Mouse (Mus musculus) embryonic facial prominence, embryonic 11.5 days (tissue): ENCODE data around the gene Isca1. TPM values are rescaled to one million over a fixed set of nuclear protein-coding genes. Genes with fewer than 3 reads are reported as not detected.
A peak's percentile ranks its signal among the peaks of the same experiment; 100 is the strongest.
"Not testable (repeated sequence)": the region's sequence is repeated elsewhere in the genome, so short reads cannot be mapped to it uniquely, and the experiment has no call there.

Experiments
- ATAC-seq: fragments of 200-750 bp; cut with Nextera tagmentation; replicated peaks from 2 replicates; pipeline ENCODE4 v1.8.0; 2017; ENCODE audit warnings: low read depth; ENCODE audit not compliant: insufficient number of reproducible peaks, low FRiP score, low TSS enrichment
- DNase-seq: peaks from one replicate; pipeline ENCODE4 v3.0.0-alpha.2; 2015; ENCODE audit warnings: low spot score
- H3K27ac ChIP-seq: fragments of 300-500 bp; sonication (generic); replicated peaks from 2 replicates; pipeline ENCODE4 v1.5.1; 2014; ENCODE audit warnings: mild to moderate bottlenecking, low read depth, low read length, control low read depth
- H3K27me3 ChIP-seq: fragments of 300-500 bp; sonication (generic); 2 replicates; pipeline ENCODE4 v1.6.1; 2014; ENCODE audit warnings: mild to moderate bottlenecking, low read length, moderate library complexity, mixed read lengths; ENCODE audit not compliant: control insufficient read depth, insufficient read depth
- H3K36me3 ChIP-seq: fragments of 300-500 bp; sonication (generic); replicated peaks from 2 replicates; pipeline ENCODE4 v1.6.1; 2014; ENCODE audit warnings: low read depth, mild to moderate bottlenecking, low read length, moderate library complexity, mixed read lengths; ENCODE audit not compliant: control insufficient read depth, insufficient read depth
- H3K4me1 ChIP-seq: fragments of 300-500 bp; sonication (generic); 2 replicates; pipeline ENCODE4 v1.6.1; 2014; ENCODE audit warnings: low read length, mixed read lengths; ENCODE audit not compliant: control insufficient read depth, insufficient read depth
- H3K4me2 ChIP-seq: fragments of 300-500 bp; sonication (generic); 2 replicates; pipeline ENCODE4 v1.6.1; 2014; ENCODE audit warnings: low read depth, mild to moderate bottlenecking, control low read depth, low read length, moderate library complexity
- H3K4me3 ChIP-seq: fragments of 300-500 bp; sonication (generic); 2 replicates; pipeline ENCODE4 v1.5.1; 2014; ENCODE audit warnings: low read depth, low read length, control low read depth
- H3K9ac ChIP-seq: fragments of 300-500 bp; sonication (generic); replicated peaks from 2 replicates; pipeline ENCODE4 v1.6.1; 2014; ENCODE audit warnings: mild to moderate bottlenecking, control low read depth, low read length
- H3K9me3 ChIP-seq: fragments of 300-500 bp; sonication (generic); replicated peaks from 2 replicates; pipeline ENCODE4 v1.6.1; 2016; ENCODE audit warnings: mild to moderate bottlenecking, low read length, inconsistent platforms, mixed read lengths; ENCODE audit not compliant: control insufficient read depth
- WGBS: fragments of 180-500 bp; shearing (Covaris S2); extraction: QIAGEN DNeasy Blood & Tissue Kit; methylation state at CpG from one replicate; pipeline ENCODE4 v1.1.7; 2014; 5-methylcytosine and 5-hydroxymethylcytosine counted together
- polyA plus RNA-seq: library from polyadenylated mRNA; unstranded; fragments of >200 nt; fragmentation: Nextera tagmentation; extraction: Ambion mirVana; gene quantifications from 2 replicates; pipeline ENCODE4 v1.2.1, GENCODE M21; 2014

Gene Isca1
- polyA plus RNA-seq, 1 experiment from 2014 or later: 125 TPM

DNA sequence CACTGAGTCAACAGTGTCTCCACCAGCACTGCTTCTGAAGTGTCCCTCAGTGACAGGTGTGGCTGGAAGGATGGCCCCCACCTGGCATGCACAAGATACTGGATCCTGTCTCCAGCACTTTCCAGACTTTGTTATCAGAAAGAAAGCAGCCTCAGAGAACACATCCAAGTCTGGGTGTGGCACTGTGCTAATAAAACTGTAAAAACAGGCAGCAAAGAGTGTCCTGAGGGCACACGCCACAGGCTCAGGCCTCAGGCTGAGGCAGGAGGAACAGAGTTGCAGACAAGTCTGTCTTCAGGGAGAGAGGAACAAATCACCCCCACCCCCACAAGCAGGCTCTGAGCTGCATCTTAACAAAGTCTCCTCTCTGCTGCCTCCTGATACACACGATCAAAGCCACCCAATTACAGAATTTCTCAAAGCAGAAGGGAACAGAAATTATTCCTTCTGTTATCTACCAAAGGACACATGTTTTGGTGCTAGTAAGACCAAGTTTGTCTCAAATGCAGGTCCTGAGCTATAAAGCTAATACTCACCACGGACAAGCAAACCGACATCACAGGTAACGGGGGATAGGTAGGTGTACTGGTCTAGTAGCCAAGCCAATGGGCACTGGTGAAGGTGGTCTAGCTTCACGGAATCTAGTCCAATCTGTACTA is 26.3 kb upstream of the Isca1 start:
- H3K27me3 ChIP-seq: no peaks in the 10 kb centered on the region
- peaks cover 9% of the 10 kb centered on the region for H3K36me3 ChIP-seq
- 96% methylated on average over 6 of the region's 6 CpGs for WGBS
- DNase-seq: no peak
- no peak overlapping the region for H3K4me3 ChIP-seq
- H3K4me2 ChIP-seq: no peak overlapping the region
- 0 out of 2 replicates have a peak, but pooled peaks have one; percentile 34 for ATAC-seq
- no peak overlapping the region for H3K9ac ChIP-seq
- no peaks in the 10 kb centered on the region for H3K4me1 ChIP-seq
- H3K27ac ChIP-seq: no peak overlapping the region
- no peaks in the 10 kb centered on the region for H3K9me3 ChIP-seq

DNA sequence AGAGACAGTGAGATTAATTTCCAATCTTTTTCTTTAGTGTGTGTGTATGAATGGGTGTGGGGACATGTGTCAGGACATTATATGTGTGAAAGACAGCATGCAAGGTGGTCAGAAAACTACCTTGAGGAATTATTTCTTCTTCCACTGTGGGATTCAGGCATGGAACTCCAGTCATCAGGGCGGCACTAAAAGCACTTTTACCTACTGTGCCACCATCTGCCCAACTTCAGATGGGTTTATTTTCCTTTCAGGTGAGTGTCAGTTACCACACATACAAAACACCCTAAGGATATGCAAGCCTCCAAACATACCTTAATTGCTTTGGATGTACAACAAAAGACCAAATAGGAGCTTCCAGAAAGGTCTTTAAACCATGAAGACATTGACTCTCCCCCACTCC is 25.2 kb upstream of the Isca1 start:
- DNase-seq: no peak
- Histone ChIP-seq H3K27ac (no peak overlapping the region), H3K36me3 (peaks cover 10% of the 10 kb centered on the region), H3K4me2 (no peak overlapping the region), H3K9me3 (no peaks in the 10 kb centered on the region), H3K9ac (no peak overlapping the region), H3K4me3 (no peak overlapping the region), H3K27me3 (no peaks in the 10 kb centered on the region), H3K4me1 (no peaks in the 10 kb centered on the region)
- 97% methylated on average over 1 of the region's 1 CpGs for WGBS
- no peak for ATAC-seq

GRCm38 (mm10) chr13:59782145-59782544 is 12.5 kb upstream of the Isca1 start, which contains the start of gene Gm49354:
Gene Gm49354 (minus strand): TSS chr13:59782245.
- H3K4me1 ChIP-seq: no peaks in the 10 kb centered on the region
- no peak within 1 kb of the TSS for H3K27ac ChIP-seq
- H3K4me3 ChIP-seq: no peak within 1 kb of the TSS
- WGBS: 92% methylated on average over 7 of the region's 7 CpGs
- H3K9ac ChIP-seq: no peak within 1 kb of the TSS
- no peak within 1 kb of the TSS for H3K4me2 ChIP-seq
- ATAC-seq: no peak
- no peaks in the 10 kb centered on the region for H3K9me3 ChIP-seq
- peaks cover 18% of the 10 kb centered on the region for H3K36me3 ChIP-seq
- no peaks in the 10 kb centered on the region for H3K27me3 ChIP-seq
- DNase-seq: no peak

- not testable (repeated sequence) for ATAC-seq, H3K9ac ChIP-seq, DNase-seq, H3K4me3 ChIP-seq, H3K4me2 ChIP-seq, H3K4me1 ChIP-seq, H3K9me3 ChIP-seq, H3K27me3 ChIP-seq, H3K27ac ChIP-seq
- H3K36me3 ChIP-seq: peaks cover 14% of the 10 kb centered on the region
- 96% methylated on average over 1 of the region's 1 CpGs for WGBS
These were observed 10.2 kb upstream of the Isca1 start for GRCm38 (mm10) chr13:59779744-59780264.

- H3K4me3 ChIP-seq: no peak overlapping the region
- peaks cover 12% of the 10 kb centered on the region for H3K36me3 ChIP-seq
- H3K4me2 ChIP-seq: no peak overlapping the region
- WGBS: 85% methylated on average over 4 of the region's 4 CpGs
- H3K27ac ChIP-seq: no peak overlapping the region
- H3K4me1 ChIP-seq: no peaks in the 10 kb centered on the region
- ATAC-seq (no peak), DNase-seq (no peak)
- H3K27me3 ChIP-seq: no peaks in the 10 kb centered on the region
- no peak overlapping the region for H3K9ac ChIP-seq
- H3K9me3 ChIP-seq: no peaks in the 10 kb centered on the region
These were observed 9.6 kb upstream of the Isca1 start for GRCm38 (mm10) chr13:59779213-59779612.

DNA sequence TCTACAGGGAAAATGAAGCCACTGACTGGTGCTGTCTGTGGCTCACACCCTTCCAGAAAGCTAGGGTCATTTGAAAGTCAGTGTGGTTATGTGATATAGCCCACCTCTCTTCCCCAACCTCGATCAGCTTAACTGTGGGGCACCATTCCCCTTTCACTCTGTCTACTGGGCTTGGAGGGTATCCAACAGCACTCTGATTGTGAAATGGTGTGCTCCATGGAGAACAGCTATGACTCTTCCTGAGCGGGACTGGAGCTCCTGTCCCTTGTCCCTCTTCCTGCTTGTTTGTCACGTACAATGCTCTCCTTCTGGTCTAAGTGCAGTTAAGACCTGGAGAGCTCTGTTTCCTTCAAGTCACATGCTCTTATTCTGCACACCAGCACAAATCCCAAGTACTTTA is 5.6 kb upstream of the Isca1 start:
- no peaks in the 10 kb centered on the region for H3K9me3 ChIP-seq
- no peaks in the 10 kb centered on the region for H3K4me1 ChIP-seq
- H3K9ac ChIP-seq: no peak overlapping the region
- ATAC-seq (no peak), DNase-seq (no peak)
- no peaks in the 10 kb centered on the region for H3K27me3 ChIP-seq
- H3K27ac ChIP-seq: no peak overlapping the region
- H3K4me3 ChIP-seq: no peak overlapping the region
- H3K36me3 ChIP-seq: peaks cover 8% of the 10 kb centered on the region
- H3K4me2 ChIP-seq: no peak overlapping the region
- 82% methylated on average over 3 of the region's 3 CpGs for WGBS

- Histone ChIP-seq H3K4me3 (no peak overlapping the region), H3K4me2 (no peak overlapping the region)
These were observed 1.6 kb upstream of the Isca1 start for GRCm38 (mm10) chr13:59771257-59771656.

DNA sequence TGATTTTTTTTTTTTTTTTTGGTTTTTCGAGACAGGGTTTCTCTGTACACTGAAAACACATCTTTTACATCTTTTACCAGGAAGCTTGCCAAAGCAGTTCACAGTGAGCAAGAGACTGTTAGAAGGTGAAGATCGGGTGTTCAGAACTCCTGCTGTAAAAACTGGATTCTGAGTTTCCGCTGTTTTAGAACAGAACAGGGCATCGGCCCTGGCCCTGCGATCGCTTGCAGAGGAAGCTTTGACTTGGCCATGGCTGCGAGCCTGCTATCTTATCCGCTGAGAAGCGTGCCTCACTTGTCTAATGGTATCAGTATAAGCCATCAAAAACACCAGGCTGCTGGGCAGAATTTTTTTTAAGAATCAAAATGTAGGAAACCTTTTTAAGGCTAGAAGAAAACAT is 1.2 kb upstream of the Isca1 start:
- no peaks in the 10 kb centered on the region for H3K9me3 ChIP-seq
- peak overlapping the region; percentile 72; the same call in 1 of the 2 replicates for H3K9ac ChIP-seq
- DNase-seq (no peak), ATAC-seq (no peak)
- H3K4me3 ChIP-seq: peak overlapping the region; percentile 83
- no peak overlapping the region for H3K4me2 ChIP-seq
- H3K27me3 ChIP-seq: no peaks in the 10 kb centered on the region
- WGBS: 73% methylated on average over 9 of the region's 9 CpGs
- no peaks in the 10 kb centered on the region; the same call in 1 of the 2 replicates for H3K4me1 ChIP-seq
- H3K36me3 ChIP-seq: no peaks in the 10 kb centered on the region; the same call in 1 of the 2 replicates
- H3K27ac ChIP-seq: peak overlapping the region; percentile 92; the same call in 1 of the 2 replicates

More at GRCm38 (mm10) chr13:59771257-59771656, 1.6 kb upstream of the Isca1 start:
- H3K9me3 ChIP-seq: no peaks in the 10 kb centered on the region
- H3K9ac ChIP-seq: no peak overlapping the region
- no peaks in the 10 kb centered on the region; the same call in 1 of the 2 replicates for H3K36me3 ChIP-seq
- no peak overlapping the region for H3K27ac ChIP-seq
- peak; percentile 13 for DNase-seq
- ATAC-seq: no peak
- H3K4me1 ChIP-seq: no peaks in the 10 kb centered on the region; the same call in 1 of the 2 replicates
- no peaks in the 10 kb centered on the region for H3K27me3 ChIP-seq
- 53% methylated on average over 9 of the region's 9 CpGs for WGBS
